Mouse (Mus musculus) stomach, postnatal 0 days (tissue): ENCODE measurements around the gene Hoxa2. TPM values are rescaled to one million over a fixed set of nuclear protein-coding genes. Genes with fewer than 3 reads are reported as not detected.

Experiments used
- ATAC-seq: fragments of 200-750 bp; cut with Nextera tagmentation; 2 replicates; pipeline ENCODE4 v1.8.0; 2017; ENCODE audit not compliant: low FRiP score, low TSS enrichment
- DNase-seq: peaks from one replicate; pipeline ENCODE4 v3.0.0-alpha.2; 2016; ENCODE audit warnings: low spot score
- H3K27ac ChIP-seq: fragments of 300-500 bp; sonication (generic); replicated peaks from 2 replicates; pipeline ENCODE4 v1.5.1; 2014; ENCODE audit warnings: mild to moderate bottlenecking, control low read depth
- H3K27me3 ChIP-seq: fragments of 300-500 bp; sonication (generic); 2 replicates; pipeline ENCODE4 v1.6.1; 2014; ENCODE audit warnings: low read length; ENCODE audit not compliant: control insufficient read depth, insufficient read depth
- H3K36me3 ChIP-seq: fragments of 300-500 bp; sonication (generic); 2 replicates; pipeline ENCODE4 v1.6.1; 2014; ENCODE audit warnings: low read length, mixed read lengths; ENCODE audit not compliant: control insufficient read depth, insufficient read depth
- H3K4me1 ChIP-seq: fragments of 300-500 bp; sonication (generic); replicated peaks from 2 replicates; pipeline ENCODE4 v1.6.1; 2014; ENCODE audit warnings: antibody characterized with exemption; ENCODE audit not compliant: control insufficient read depth, insufficient read depth
- H3K4me2 ChIP-seq: fragments of 300-500 bp; sonication (generic); replicated peaks from 2 replicates; pipeline ENCODE4 v1.6.1; 2014; ENCODE audit warnings: low read depth, mild to moderate bottlenecking, control low read depth, moderate library complexity
- H3K4me3 ChIP-seq: fragments of 300-500 bp; sonication (generic); 2 replicates; pipeline ENCODE4 v1.5.1; 2014; ENCODE audit warnings: low read depth, low read length, control low read depth
- H3K9ac ChIP-seq: fragments of 300-500 bp; sonication (generic); 2 replicates; pipeline ENCODE4 v1.6.1; 2014; ENCODE audit warnings: mild to moderate bottlenecking, low read length, control low read depth, mixed read lengths
- H3K9me3 ChIP-seq: fragments of 300-500 bp; sonication (generic); 2 replicates; pipeline ENCODE4 v1.6.1; 2016; ENCODE audit warnings: low read length; ENCODE audit not compliant: control insufficient read depth
- CTCF ChIP-seq: IDR thresholded peaks from 2 replicates; pipeline ENCODE4 v1.5.1; 2016; ENCODE audit warnings: antibody characterized with exemption, low read depth, mild to moderate bottlenecking, moderate library complexity
- EP300 ChIP-seq: optimal IDR thresholded peaks from 2 replicates; pipeline ENCODE3; 2016; ENCODE audit warnings: antibody characterized with exemption
- WGBS: fragments of 180-500 bp; shearing (Covaris S2); extraction: QIAGEN DNeasy Blood & Tissue Kit; methylation state at CpG from one replicate; pipeline ENCODE4 v1.1.7; 2014; 5-methylcytosine and 5-hydroxymethylcytosine counted together
- polyA plus RNA-seq: library from polyadenylated mRNA; unstranded; fragments of >200 nt; fragmentation: Nextera tagmentation; extraction: Ambion mirVana; gene quantifications from 2 replicates; pipeline ENCODE4 v1.2.1, GENCODE M21; 2015

Gene Hoxa2
- polyA plus RNA-seq, 1 experiment from 2014 or later: 5.3 TPM

DNA sequence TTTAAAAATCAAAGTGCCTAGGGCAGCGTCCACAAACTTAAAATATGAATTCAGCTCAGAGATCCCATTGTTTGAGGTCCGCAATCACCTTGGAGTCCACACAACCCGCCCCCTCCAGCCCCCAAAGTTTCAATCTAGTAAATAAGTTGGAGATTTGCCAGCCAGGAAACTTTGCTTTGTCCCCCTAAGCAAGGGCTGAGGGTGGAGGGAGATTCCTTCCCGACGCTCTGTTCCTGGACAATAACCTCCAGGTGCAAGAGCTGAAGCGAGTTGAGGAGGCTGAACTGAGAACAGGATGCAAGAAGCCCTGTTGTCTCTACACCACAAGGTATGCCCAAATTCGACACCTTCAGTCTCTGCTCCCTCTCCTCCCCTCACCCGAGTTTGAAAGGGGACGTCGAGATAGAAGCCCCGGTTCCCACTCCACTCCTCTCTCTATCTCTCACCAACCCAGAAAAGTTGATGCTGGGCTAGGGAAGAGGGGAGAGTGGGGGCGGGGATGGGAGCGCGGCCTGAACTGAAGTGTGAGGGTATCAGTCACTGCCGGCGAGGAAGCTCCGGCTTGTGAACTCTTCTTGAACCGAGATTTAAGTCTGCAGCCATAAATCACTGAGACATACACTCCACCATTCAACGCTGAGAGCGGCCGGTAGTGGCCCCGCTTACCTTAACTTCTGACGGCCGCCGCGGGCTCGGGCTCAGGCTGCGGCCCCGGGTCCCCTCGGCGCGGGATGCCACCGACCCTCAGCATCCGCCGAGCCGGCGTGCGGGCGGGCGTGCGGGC lies 10.5 kb upstream of the Hoxa2 start:
- WGBS: 3% methylated on average over 41 of the region's 41 CpGs

GRCm38 (mm10) chr6:52173648-52174047 lies 9.0 kb upstream of the Hoxa2 start:
- H3K27ac ChIP-seq: peak overlapping the region; percentile 95
- H3K9me3 ChIP-seq: no peaks in the 10 kb centered on the region
- no peak for TF ChIP-seq CTCF
- TF ChIP-seq EP300: no peak
- H3K9ac ChIP-seq: peak overlapping the region; percentile 38; the same call in 1 of the 2 replicates
- WGBS: 8% methylated on average over 4 of the region's 4 CpGs
- 0 out of 2 replicates have a peak, but pooled peaks cover 1% of the 10 kb centered on the region for H3K36me3 ChIP-seq
- peaks cover 4% of the 10 kb centered on the region; the same call in 1 of the 2 replicates for H3K4me1 ChIP-seq
- H3K4me3 ChIP-seq: peak overlapping the region; percentile 38
- no peak for ATAC-seq
- DNase-seq: peak; percentile 12
- H3K4me2 ChIP-seq: peak overlapping the region; percentile 65
- H3K27me3 ChIP-seq: no peaks in the 10 kb centered on the region

More for the DNA sequence above, 10.5 kb upstream of the Hoxa2 start:
- H3K9ac ChIP-seq: peak overlapping the region; percentile 89
- H3K27ac ChIP-seq: peak overlapping the region; percentile 95
- 0 out of 2 replicates have a peak, but pooled peaks cover 2% of the 10 kb centered on the region for H3K4me1 ChIP-seq
- no peaks in the 10 kb centered on the region for H3K9me3 ChIP-seq
- TF ChIP-seq CTCF: no peak
- no peak for TF ChIP-seq EP300
- peak; percentile 44 for DNase-seq
- ATAC-seq: peak; percentile 19; the same call in 1 of the 2 replicates
- peak overlapping the region; percentile 63 for H3K4me3 ChIP-seq
- H3K27me3 ChIP-seq: no peaks in the 10 kb centered on the region
- no peaks in the 10 kb centered on the region for H3K36me3 ChIP-seq
- peak overlapping the region; percentile 75 for H3K4me2 ChIP-seq

DNA sequence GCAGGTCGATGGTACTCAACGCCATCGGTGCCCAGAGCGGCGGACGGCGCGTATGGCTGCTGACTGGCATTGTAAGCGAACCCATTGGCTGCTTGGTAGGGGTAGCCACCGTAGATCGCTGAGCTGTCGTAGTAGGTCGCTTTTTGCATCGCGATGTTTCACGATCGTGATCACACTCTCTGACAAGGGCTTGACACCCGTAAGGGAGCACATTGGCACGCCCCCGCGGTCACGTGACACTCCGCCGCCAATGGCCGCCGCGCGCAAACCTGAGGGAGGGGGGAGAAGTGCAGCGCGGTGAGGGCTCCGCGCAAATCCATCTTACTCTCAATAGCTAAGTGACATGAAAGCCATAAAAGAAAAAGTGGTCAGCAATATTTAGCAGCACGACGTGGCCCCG lies 7.9 kb upstream of the Hoxa2 start:
- DNase-seq (peak; percentile 85), ATAC-seq (peak; percentile 77)
- Histone ChIP-seq H3K27ac (peak overlapping the region; percentile 97), H3K36me3 (0 out of 2 replicates have a peak, but pooled peaks cover 2% of the 10 kb centered on the region), H3K9me3 (no peaks in the 10 kb centered on the region), H3K4me3 (peak overlapping the region; percentile 38), H3K27me3 (no peaks in the 10 kb centered on the region), H3K9ac (peak overlapping the region; percentile 63), H3K4me1 (peaks cover 4% of the 10 kb centered on the region; the same call in 1 of the 2 replicates), H3K4me2 (peak overlapping the region; percentile 65)
- under 1% methylated on average over 35 of the region's 35 CpGs for WGBS
- TF ChIP-seq EP300 (no peak), CTCF (no peak)

DNA sequence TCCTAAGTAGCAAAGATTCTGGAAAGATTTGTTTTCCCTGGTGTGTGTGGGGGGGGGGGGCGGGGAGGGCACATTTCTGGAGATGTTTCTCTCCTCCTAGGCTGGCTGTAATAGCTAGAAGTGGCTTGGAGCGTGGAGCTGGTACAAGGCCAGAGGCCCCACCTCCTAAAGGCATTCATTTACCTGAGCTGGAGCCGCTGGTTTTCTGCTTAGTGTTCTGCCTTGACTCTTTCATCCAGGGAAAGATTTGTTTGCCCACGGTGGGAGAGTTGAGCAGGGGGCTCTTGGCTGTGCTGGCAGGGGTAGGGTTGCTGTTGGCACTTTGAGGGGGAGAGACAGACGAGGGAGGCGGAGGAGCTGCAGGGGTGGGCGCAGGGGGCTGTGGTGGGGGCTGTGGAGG lies 7.3 kb upstream of the Hoxa2 start:
- no peak for ATAC-seq
- Histone ChIP-seq H3K36me3 (0 out of 2 replicates have a peak, but pooled peaks cover 2% of the 10 kb centered on the region), H3K9me3 (no peaks in the 10 kb centered on the region), H3K9ac (peak overlapping the region; percentile 63), H3K4me3 (peak overlapping the region; percentile 38), H3K27me3 (no peaks in the 10 kb centered on the region), H3K27ac (peak overlapping the region; percentile 97), H3K4me1 (peaks cover 4% of the 10 kb centered on the region; the same call in 1 of the 2 replicates), H3K4me2 (peak overlapping the region; percentile 65)
- 12% methylated on average over 6 of the region's 7 CpGs for WGBS
- peak; percentile 30 for DNase-seq
- TF ChIP-seq EP300 (no peak), CTCF (no peak)

DNA sequence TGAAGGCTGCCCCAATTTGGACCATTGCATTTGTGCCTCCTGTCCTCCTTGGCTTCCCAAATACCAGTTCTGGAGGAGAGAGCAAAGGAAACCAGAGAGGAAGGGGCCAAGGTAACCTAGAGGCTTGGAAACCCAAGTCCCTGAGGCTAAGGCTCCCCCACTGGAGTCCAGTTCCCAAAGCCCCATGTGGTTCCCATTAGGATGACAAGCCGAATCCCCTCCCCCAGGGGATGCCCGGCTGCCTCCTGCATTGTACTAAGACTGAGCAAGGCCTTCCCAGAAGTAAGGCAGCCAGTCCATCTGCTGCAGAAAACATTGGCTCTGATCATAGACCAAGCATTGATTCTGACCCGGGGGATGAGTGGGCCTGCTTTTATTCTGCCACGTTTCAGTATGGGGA lies 6.7 kb upstream of the Hoxa2 start:
- no peak for ATAC-seq
- peak overlapping the region; percentile 62 for H3K4me2 ChIP-seq
- H3K9ac ChIP-seq: 0 out of 2 replicates have a peak overlapping the region, but pooled peaks have one; percentile 31
- no peaks in the 10 kb centered on the region for H3K9me3 ChIP-seq
- H3K36me3 ChIP-seq: 0 out of 2 replicates have a peak, but pooled peaks cover 2% of the 10 kb centered on the region
- H3K4me1 ChIP-seq: peaks cover 4% of the 10 kb centered on the region; the same call in 1 of the 2 replicates
- H3K27ac ChIP-seq: peak overlapping the region; percentile 97
- no peaks in the 10 kb centered on the region for H3K27me3 ChIP-seq
- peak overlapping the region; percentile 65; the same call in 1 of the 2 replicates for H3K4me3 ChIP-seq
- TF ChIP-seq EP300 (no peak), CTCF (no peak)
- DNase-seq: no peak
- 25% methylated on average over 4 of the region's 4 CpGs for WGBS

GRCm38 (mm10) chr6:52170898-52171223 lies 6.2 kb upstream of the Hoxa2 start:
- peak overlapping the region; percentile 65; the same call in 1 of the 2 replicates for H3K4me3 ChIP-seq
- H3K9me3 ChIP-seq: no peaks in the 10 kb centered on the region
- no peak; the same call in 1 of the 2 replicates for ATAC-seq
- peak overlapping the region; percentile 97 for H3K27ac ChIP-seq
- H3K27me3 ChIP-seq: no peaks in the 10 kb centered on the region
- DNase-seq: no peak
- no peak for TF ChIP-seq EP300
- no peak for TF ChIP-seq CTCF
- H3K4me2 ChIP-seq: peak overlapping the region; percentile 62
- 28% methylated on average over 5 of the region's 5 CpGs for WGBS
- peaks cover 4% of the 10 kb centered on the region; the same call in 1 of the 2 replicates for H3K4me1 ChIP-seq
- 0 out of 2 replicates have a peak, but pooled peaks cover 2% of the 10 kb centered on the region for H3K36me3 ChIP-seq
- H3K9ac ChIP-seq: peak overlapping the region; percentile 66
